Mouse (Mus musculus): ENCODE measurements at regions not wholly inside any gene's neighbourhood (a gene's known extent, or its start where the extent isn't known, plus 50 kb on each side); places are given as distances from the start of the nearest gene placed in this dataset.

- H3K4me1 ChIP-seq (ENCODE audit: control insufficient read depth, insufficient read depth, low read length): peaks cover 7% of the 10 kb centered on the region
- H3K27me3 ChIP-seq (ENCODE audit: control insufficient read depth, insufficient read depth, low read length): no peaks in the 10 kb centered on the region
- intact Hi-C loops (cut with DNase I): loop anchor here (5.0 to 10.0 kb wide), 4 partner anchors 151 to 1667 kb away; partner anchors contain the start of genes Nrp2 and Pard3b
- H3K9ac ChIP-seq (ENCODE audit: low read depth, low read length): no peak overlapping the region
- TF ChIP-seq POLR2A (IDR thresholded peaks at IDR 0.05; ENCODE audit: insufficient read depth, low read depth, low read length) (no peak), CTCF (IDR thresholded peaks at IDR 0.05) (peak; percentile 89), EP300 (IDR thresholded peaks at IDR 0.05; ENCODE audit: insufficient read depth, low read depth, low read length) (0 out of 2 replicates have a peak, but pooled peaks have one; percentile 4)
- H3K79me2 ChIP-seq (replicated peaks; ENCODE audit: control insufficient read depth, insufficient read depth, low read length): no peaks in the 10 kb centered on the region
- WGBS: 19% methylated on average over 3 of the region's 3 CpGs
- peak overlapping the region; percentile 2 for H3K27ac ChIP-seq
- no peaks in the 10 kb centered on the region for H3K36me3 ChIP-seq (ENCODE audit: control insufficient read depth, insufficient read depth, low read length)
- no peak overlapping the region for H3K4me3 ChIP-seq
- DNase-seq: peak in 1 of 2 experiments; percentile 29
Observed at GRCm38 (mm10) chr1:61298064-61298463, 320.3 kb downstream of the Icos start.

- Histone ChIP-seq H3K36me3 (ENCODE audit: control insufficient read depth, insufficient read depth, low read length) (no peaks in the 10 kb centered on the region), H3K4me3 (no peak overlapping the region), H3K9ac (ENCODE audit: low read depth, low read length) (no peak overlapping the region), H3K4me1 (ENCODE audit: control insufficient read depth, insufficient read depth, low read length) (peaks cover 7% of the 10 kb centered on the region), H3K27me3 (ENCODE audit: control insufficient read depth, insufficient read depth, low read length) (no peaks in the 10 kb centered on the region), H3K79me2 (replicated peaks; ENCODE audit: control insufficient read depth, insufficient read depth, low read length) (no peaks in the 10 kb centered on the region), H3K27ac (peak overlapping the region; percentile 2)
- intact Hi-C loops (cut with DNase I): loop anchor here (5.0 to 10.0 kb wide), 4 partner anchors 151 to 1666 kb away; partner anchors contain the start of genes Nrp2 and Pard3b
- 91% methylated on average over 6 of the region's 6 CpGs for WGBS
- TF ChIP-seq EP300 (IDR thresholded peaks at IDR 0.05; ENCODE audit: insufficient read depth, low read depth, low read length) (no peak), CTCF (IDR thresholded peaks at IDR 0.05) (no peak), POLR2A (IDR thresholded peaks at IDR 0.05; ENCODE audit: insufficient read depth, low read depth, low read length) (no peak)
- no peak for DNase-seq
Observed at GRCm38 (mm10) chr1:61298779-61299178, 321.1 kb downstream of the Icos start.

GRCm38 (mm10) chr1:61300491-61300890, 322.8 kb downstream of the Icos start:
- no peak overlapping the region; the same call in 1 of the 2 replicates for H3K27ac ChIP-seq
- no peak overlapping the region for H3K4me3 ChIP-seq
- no peaks in the 10 kb centered on the region for H3K36me3 ChIP-seq (ENCODE audit: control insufficient read depth, insufficient read depth, low read length)
- no peaks in the 10 kb centered on the region for H3K27me3 ChIP-seq (ENCODE audit: control insufficient read depth, insufficient read depth, low read length)
- intact Hi-C loops (cut with DNase I): loop anchor here (2.0 kb wide), 1 partner anchor 120 kb away; no protein-coding TSS in a partner anchor
- H3K79me2 ChIP-seq (replicated peaks; ENCODE audit: control insufficient read depth, insufficient read depth, low read length): no peaks in the 10 kb centered on the region
- 78% methylated on average over 4 of the region's 4 CpGs for WGBS
- H3K4me1 ChIP-seq (ENCODE audit: control insufficient read depth, insufficient read depth, low read length): peaks cover 7% of the 10 kb centered on the region
- H3K9ac ChIP-seq (ENCODE audit: low read depth, low read length): no peak overlapping the region
- DNase-seq: no peak
- TF ChIP-seq POLR2A (IDR thresholded peaks at IDR 0.05; ENCODE audit: insufficient read depth, low read depth, low read length) (no peak), CTCF (IDR thresholded peaks at IDR 0.05) (no peak), EP300 (IDR thresholded peaks at IDR 0.05; ENCODE audit: insufficient read depth, low read depth, low read length) (no peak)

GRCm38 (mm10) chr1:61301041-61302030, 323.6 kb downstream of the Icos start:
- peak in 1 of 2 experiments; percentile 33 for DNase-seq
- H3K36me3 ChIP-seq (ENCODE audit: control insufficient read depth, insufficient read depth, low read length): no peaks in the 10 kb centered on the region
- no peak overlapping the region for H3K9ac ChIP-seq (ENCODE audit: low read depth, low read length)
- TF ChIP-seq EP300 (IDR thresholded peaks at IDR 0.05; ENCODE audit: insufficient read depth, low read depth, low read length): peak; percentile 67; the same call in 1 of the 2 replicates
- no peak for TF ChIP-seq CTCF (IDR thresholded peaks at IDR 0.05)
- 0 out of 2 replicates have a peak, but pooled peaks have one; percentile 35 for TF ChIP-seq POLR2A (IDR thresholded peaks at IDR 0.05; ENCODE audit: insufficient read depth, low read depth, low read length)
- 60% methylated on average over 24 of the region's 24 CpGs for WGBS
- H3K4me3 ChIP-seq: no peak overlapping the region
- no peaks in the 10 kb centered on the region for H3K79me2 ChIP-seq (replicated peaks; ENCODE audit: control insufficient read depth, insufficient read depth, low read length)
- H3K27me3 ChIP-seq (ENCODE audit: control insufficient read depth, insufficient read depth, low read length): no peaks in the 10 kb centered on the region
- intact Hi-C loops (cut with DNase I): loop anchor here (2.0 kb wide), 1 partner anchor 121 kb away; no protein-coding TSS in a partner anchor
- peaks cover 7% of the 10 kb centered on the region for H3K4me1 ChIP-seq (ENCODE audit: control insufficient read depth, insufficient read depth, low read length)
- peak overlapping the region; percentile 47 for H3K27ac ChIP-seq

GRCm38 (mm10) chr1:61302570-61303071, 324.9 kb downstream of the Icos start:
- TF ChIP-seq POLR2A (IDR thresholded peaks at IDR 0.05; ENCODE audit: insufficient read depth, low read depth, low read length) (no peak), EP300 (IDR thresholded peaks at IDR 0.05; ENCODE audit: insufficient read depth, low read depth, low read length) (no peak), CTCF (IDR thresholded peaks at IDR 0.05) (no peak)
- Histone ChIP-seq H3K9ac (ENCODE audit: low read depth, low read length) (no peak overlapping the region), H3K36me3 (ENCODE audit: control insufficient read depth, insufficient read depth, low read length) (no peaks in the 10 kb centered on the region), H3K4me3 (no peak overlapping the region), H3K4me1 (ENCODE audit: control insufficient read depth, insufficient read depth, low read length) (peaks cover 9% of the 10 kb centered on the region), H3K27ac (no peak overlapping the region), H3K27me3 (ENCODE audit: control insufficient read depth, insufficient read depth, low read length) (no peaks in the 10 kb centered on the region), H3K79me2 (replicated peaks; ENCODE audit: control insufficient read depth, insufficient read depth, low read length) (no peaks in the 10 kb centered on the region)
- DNase-seq: no peak
- WGBS: 94% methylated on average over 8 of the region's 8 CpGs
- intact Hi-C loops (cut with DNase I): no loop called here

All from heart, adult 2 months (tissue).